Mouse (Mus musculus): ENCODE measurements around the gene Ints4. TPM values are rescaled to one million over a fixed set of nuclear protein-coding genes. Genes with fewer than 3 reads are reported as not detected.

Ints4 gene
- polyA plus RNA-seq, 1 experiment from 2014 or later = 27.5 TPM

DNA sequence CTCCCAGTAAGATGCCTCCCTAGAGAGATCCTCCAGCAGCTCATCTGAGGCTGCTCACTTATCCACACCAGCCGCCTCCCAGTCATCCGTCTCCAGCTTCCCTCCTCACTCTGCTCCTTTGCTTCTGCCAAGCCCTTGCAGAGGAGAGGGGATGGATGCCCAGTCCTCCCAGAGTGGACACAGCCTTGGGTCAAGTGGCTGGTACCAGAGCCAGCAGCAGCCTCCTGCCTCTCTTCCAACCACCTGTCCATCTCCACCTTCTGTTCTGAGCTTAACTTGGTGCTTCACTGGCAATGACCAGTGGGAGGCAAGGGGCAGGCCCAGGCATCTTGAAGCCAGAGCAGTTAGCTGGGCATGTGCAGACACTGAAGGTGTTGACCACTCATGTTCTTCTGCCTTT is 65.7 kb downstream of the Ints4 start:
- Histone ChIP-seq H3K9ac (no peak overlapping the region), H3K4me3 (no peak overlapping the region), H3K36me3 (peaks cover 23% of the 10 kb centered on the region), H3K4me1 (replicated peaks) (no peaks in the 10 kb centered on the region), H3K27ac (no peak overlapping the region), H3K9me3 (replicated peaks) (no peaks in the 10 kb centered on the region), H3K4me2 (no peak overlapping the region), H3K27me3 (no peaks in the 10 kb centered on the region)
- no peak for ATAC-seq (replicated peaks; ENCODE audit: insufficient number of reproducible peaks, insufficient read depth, low FRiP score, low read depth)
- 83% methylated on average over 2 of the region's 2 CpGs for WGBS

DNA sequence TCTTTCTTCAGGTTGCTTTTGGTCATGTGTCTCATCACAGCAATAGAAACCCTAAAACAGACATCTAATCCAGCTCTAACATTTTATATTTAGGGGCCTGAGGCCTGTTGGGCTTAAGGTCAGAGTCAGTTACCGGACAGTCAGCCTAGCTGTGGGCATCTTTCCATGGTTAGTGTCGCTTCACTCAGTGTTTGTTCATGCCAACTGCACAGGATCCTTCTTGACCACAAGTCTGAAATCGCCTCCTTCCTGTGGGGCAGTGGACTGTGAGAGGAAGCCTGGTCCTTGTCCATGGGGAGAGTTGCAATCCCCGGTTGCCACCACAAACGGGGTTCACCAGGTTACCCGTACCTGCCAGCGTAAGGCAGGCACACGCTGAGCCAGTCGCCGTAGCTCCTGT is 68.5 kb downstream of the Ints4 start:
- Histone ChIP-seq H3K36me3 (no peaks in the 10 kb centered on the region), H3K9ac (no peak overlapping the region), H3K27ac (no peak overlapping the region), H3K4me2 (no peak overlapping the region), H3K4me3 (no peak overlapping the region), H3K9me3 (replicated peaks) (no peaks in the 10 kb centered on the region), H3K27me3 (no peaks in the 10 kb centered on the region), H3K4me1 (replicated peaks) (no peaks in the 10 kb centered on the region)
- ATAC-seq (replicated peaks; ENCODE audit: insufficient number of reproducible peaks, insufficient read depth, low FRiP score, low read depth) = no peak
- WGBS = 91% methylated on average over 10 of the region's 10 CpGs

DNA sequence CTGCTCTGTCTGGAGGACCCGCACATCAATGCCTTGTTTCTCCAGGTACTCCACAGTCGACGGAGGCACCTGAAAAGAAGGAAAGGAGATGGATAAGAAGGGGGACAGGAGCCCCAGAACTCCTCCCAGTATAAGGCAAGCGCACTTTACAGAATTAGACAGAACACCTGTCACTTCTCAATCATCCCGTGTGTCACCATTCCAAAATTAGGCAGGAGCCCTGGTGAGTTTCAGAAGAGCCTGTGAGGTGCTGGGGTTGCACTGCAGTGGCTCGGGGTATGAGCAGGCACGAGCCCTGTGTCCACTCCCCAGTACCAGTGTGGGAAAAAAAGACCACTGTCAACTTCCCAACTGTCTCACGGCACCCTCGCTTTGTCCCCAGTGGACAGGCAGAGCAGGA is 69.9 kb downstream of the Ints4 start:
- no peaks in the 10 kb centered on the region for H3K27me3 ChIP-seq
- H3K9ac ChIP-seq = no peak overlapping the region
- WGBS = 77% methylated on average over 9 of the region's 9 CpGs
- H3K4me3 ChIP-seq = no peak overlapping the region
- H3K4me1 ChIP-seq (replicated peaks) = no peaks in the 10 kb centered on the region
- ATAC-seq (replicated peaks; ENCODE audit: insufficient number of reproducible peaks, insufficient read depth, low FRiP score, low read depth) = no peak
- no peak overlapping the region for H3K4me2 ChIP-seq
- H3K36me3 ChIP-seq = no peaks in the 10 kb centered on the region
- H3K27ac ChIP-seq = no peak overlapping the region
- H3K9me3 ChIP-seq (replicated peaks) = no peaks in the 10 kb centered on the region

DNA sequence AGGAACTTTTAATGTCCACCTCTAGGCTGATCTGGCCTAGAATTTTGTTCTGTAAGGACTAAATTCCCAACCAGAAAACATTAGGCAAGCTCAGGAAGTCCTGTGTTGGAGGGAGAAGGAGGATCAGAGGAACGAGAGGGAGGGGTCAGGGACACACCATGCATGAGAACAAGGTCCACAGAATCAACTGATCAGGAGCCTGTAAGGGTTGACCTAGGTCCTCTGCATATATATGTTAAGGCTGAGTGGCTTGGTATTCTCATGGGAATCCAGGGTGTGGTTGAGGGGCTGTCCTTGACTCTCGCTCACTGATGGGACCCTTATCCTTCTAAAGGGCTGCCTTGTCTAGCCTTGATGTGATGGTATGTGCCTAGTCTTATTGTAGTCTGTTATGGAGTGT is 82.8 kb downstream of the Ints4 start:
- ATAC-seq (replicated peaks; ENCODE audit: insufficient number of reproducible peaks, insufficient read depth, low FRiP score, low read depth) = no peak
- Histone ChIP-seq H3K4me2 (no peak overlapping the region), H3K4me1 (replicated peaks) (no peaks in the 10 kb centered on the region), H3K4me3 (no peak overlapping the region), H3K9me3 (replicated peaks) (no peaks in the 10 kb centered on the region), H3K27me3 (no peaks in the 10 kb centered on the region), H3K9ac (no peak overlapping the region), H3K36me3 (peaks cover 4% of the 10 kb centered on the region; the same call in 1 of the 2 replicates), H3K27ac (no peak overlapping the region)
- WGBS = 79% methylated on average over 2 of the region's 2 CpGs

DNA sequence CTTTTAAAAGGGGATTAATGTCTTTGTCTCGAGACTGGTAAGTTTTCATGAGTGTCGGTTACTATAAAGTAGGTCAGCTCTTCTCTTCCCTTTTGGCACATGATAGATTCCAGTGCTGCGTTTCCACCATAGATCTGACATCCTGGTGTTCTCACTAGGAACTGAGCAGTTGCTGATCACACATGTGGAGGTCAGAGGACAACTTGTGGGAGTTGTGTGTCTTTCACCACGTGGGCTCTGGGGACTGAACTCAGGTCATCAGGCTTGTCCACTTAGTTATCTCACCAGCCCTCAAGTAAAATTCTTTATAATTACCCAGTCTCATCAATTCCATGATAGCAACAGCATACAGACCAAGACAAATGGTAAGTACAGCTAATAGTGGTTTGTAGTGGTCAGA is 88.6 kb downstream of the Ints4 start:
- Histone ChIP-seq H3K4me2 (no peak overlapping the region), H3K4me1 (replicated peaks) (no peaks in the 10 kb centered on the region), H3K4me3 (no peak overlapping the region), H3K9ac (no peak overlapping the region), H3K27ac (no peak overlapping the region), H3K36me3 (0 out of 2 replicates have a peak, but pooled peaks cover 4% of the 10 kb centered on the region), H3K9me3 (replicated peaks) (no peaks in the 10 kb centered on the region), H3K27me3 (no peaks in the 10 kb centered on the region)
- ATAC-seq (replicated peaks; ENCODE audit: insufficient number of reproducible peaks, insufficient read depth, low FRiP score, low read depth) = no peak
- 63% methylated on average over 4 of the region's 4 CpGs for WGBS

DNA sequence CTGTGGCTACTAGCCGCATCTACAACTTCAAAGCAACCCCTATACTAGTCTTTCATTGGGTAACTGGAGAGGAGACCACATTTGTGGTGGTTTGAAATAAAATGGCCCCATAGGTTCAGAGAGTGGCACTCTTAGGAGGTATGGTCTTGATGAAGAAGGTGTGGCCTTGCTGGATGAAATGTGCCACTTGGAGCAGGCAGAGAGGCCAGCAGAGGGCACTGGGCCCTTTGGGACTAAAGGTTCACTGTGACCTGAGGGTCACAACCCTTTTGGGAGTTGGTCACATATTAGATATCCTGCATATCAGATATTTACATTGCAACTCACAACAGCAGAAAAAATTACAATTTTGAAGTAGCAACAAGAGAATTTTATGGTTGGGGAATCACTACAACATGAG is 89.6 kb downstream of the Ints4 start:
- 85% methylated on average over 1 of the region's 1 CpGs for WGBS

DNA sequence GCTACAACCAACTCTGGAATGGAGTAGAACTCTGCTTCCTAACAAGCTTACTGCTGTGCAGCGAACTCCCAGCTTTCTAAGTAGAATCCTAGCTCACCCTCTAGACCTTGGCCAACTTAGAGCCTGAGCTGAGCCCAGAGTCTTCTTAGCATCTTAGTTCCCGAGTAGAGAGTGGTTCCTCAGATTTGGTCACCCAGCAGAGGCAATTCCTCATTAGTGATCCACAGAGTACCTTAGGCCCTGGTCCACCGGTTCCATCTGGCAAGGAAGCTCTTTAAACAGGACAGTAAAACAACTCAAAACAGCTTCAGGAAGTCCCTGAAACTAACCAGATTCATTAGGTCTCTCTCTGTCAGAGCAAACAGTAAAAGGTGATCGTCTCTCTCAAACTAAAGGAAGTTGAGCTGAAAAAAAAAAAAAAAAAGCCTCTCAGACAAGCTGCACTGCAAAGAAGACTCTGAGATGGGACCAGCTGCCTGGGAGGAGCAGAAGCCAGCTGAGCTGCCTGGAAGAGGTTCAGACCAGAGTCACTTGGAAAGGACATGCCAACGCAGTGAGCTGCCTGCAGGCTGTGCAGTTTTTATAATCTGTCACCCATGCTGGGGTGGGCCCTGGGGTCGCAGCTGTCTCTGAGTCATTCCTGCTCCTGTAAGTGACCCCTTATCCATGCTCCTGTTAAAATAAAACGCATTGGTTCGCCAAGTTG is 97.8 kb downstream of the Ints4 start:
- Histone ChIP-seq H3K4me2 (peak overlapping the region; percentile 87), H3K9me3 (replicated peaks) (no peaks in the 10 kb centered on the region), H3K27me3 (no peaks in the 10 kb centered on the region), H3K27ac (peak overlapping the region; percentile 97), H3K4me3 (peak overlapping the region; percentile 99), H3K4me1 (replicated peaks) (peaks cover 13% of the 10 kb centered on the region), H3K9ac (peak overlapping the region; percentile 75), H3K36me3 (no peaks in the 10 kb centered on the region)
- 27% methylated on average over 8 of the region's 8 CpGs for WGBS
- no peak for ATAC-seq (replicated peaks; ENCODE audit: insufficient number of reproducible peaks, insufficient read depth, low FRiP score, low read depth)

More for the DNA sequence above, 89.6 kb downstream of the Ints4 start:
- Histone ChIP-seq H3K9me3 (replicated peaks) (no peaks in the 10 kb centered on the region), H3K9ac (no peak overlapping the region), H3K4me2 (no peak overlapping the region), H3K27ac (no peak overlapping the region), H3K27me3 (no peaks in the 10 kb centered on the region), H3K4me3 (no peak overlapping the region), H3K36me3 (0 out of 2 replicates have a peak, but pooled peaks cover 4% of the 10 kb centered on the region), H3K4me1 (replicated peaks) (no peaks in the 10 kb centered on the region)
- ATAC-seq (replicated peaks; ENCODE audit: insufficient number of reproducible peaks, insufficient read depth, low FRiP score, low read depth) = no peak

DNA sequence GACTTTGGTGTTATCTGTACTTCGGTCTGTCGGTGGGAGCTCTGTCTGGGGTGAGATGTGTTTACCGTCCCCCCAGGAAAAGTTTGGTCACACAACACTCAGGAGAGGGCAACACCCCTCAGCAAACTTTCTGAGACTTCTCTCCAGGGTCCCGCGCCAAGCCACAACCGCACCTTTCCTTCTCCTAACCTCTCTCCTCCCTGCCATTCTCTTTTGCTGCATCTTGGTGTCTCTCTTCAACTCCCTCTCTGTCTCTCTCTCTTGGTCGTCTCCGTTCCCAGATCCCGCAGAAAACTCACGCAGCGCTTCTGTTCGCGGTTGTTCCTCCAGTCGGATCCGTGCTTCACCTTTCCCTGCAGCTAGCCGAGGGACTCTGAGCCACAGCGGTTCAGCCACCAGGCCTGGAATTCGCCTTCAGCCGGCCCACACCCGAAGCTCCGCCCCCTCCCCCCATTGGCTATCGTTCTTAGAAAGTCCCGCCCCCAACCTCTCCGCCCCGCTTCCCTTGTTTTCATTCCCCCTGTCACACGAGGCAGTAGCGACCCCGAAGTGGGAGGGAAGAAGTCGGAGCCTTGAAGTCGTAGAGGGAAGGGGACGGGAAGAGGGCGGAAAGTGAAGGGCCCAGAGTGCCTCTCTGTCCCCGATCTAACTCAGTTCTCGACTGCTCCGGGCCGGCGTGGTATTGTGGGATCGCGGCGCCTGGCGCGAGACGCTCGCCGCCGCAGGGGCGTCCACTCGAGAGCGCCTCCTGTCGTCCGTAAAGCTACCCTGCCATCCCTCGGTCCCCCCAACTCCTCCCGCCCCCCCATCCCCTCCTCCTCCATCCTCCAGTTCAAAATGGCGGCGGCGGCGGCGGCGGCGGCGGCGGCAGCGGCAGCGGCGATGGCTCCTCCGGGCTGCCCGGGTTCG is 98.6 kb downstream of the Ints4 start, which contains the start of the genes Aamdc and Rsf1:
Gene Aamdc, minus strand, starts transcription at position 431 of the 909 bp plus-strand sequence.
Gene Rsf1, plus strand, starts transcription at position 823 of the 909 bp plus-strand sequence.
- Histone ChIP-seq H3K4me1 (replicated peaks) (peaks cover 18% of the 10 kb centered on the region), H3K27me3 (no peaks in the 10 kb centered on the region), H3K9ac (peak within 1 kb of the TSS; percentile 100), H3K27ac (peak within 1 kb of the TSS; percentile 97), H3K9me3 (replicated peaks) (no peaks in the 10 kb centered on the region), H3K4me3 (peak within 1 kb of the TSS; percentile 99), H3K36me3 (no peaks in the 10 kb centered on the region), H3K4me2 (peak within 1 kb of the TSS; percentile 87)
- ATAC-seq (replicated peaks; ENCODE audit: insufficient number of reproducible peaks, insufficient read depth, low FRiP score, low read depth) = peak; percentile 95
- under 1% methylated on average over 64 of the region's 68 CpGs for WGBS

DNA sequence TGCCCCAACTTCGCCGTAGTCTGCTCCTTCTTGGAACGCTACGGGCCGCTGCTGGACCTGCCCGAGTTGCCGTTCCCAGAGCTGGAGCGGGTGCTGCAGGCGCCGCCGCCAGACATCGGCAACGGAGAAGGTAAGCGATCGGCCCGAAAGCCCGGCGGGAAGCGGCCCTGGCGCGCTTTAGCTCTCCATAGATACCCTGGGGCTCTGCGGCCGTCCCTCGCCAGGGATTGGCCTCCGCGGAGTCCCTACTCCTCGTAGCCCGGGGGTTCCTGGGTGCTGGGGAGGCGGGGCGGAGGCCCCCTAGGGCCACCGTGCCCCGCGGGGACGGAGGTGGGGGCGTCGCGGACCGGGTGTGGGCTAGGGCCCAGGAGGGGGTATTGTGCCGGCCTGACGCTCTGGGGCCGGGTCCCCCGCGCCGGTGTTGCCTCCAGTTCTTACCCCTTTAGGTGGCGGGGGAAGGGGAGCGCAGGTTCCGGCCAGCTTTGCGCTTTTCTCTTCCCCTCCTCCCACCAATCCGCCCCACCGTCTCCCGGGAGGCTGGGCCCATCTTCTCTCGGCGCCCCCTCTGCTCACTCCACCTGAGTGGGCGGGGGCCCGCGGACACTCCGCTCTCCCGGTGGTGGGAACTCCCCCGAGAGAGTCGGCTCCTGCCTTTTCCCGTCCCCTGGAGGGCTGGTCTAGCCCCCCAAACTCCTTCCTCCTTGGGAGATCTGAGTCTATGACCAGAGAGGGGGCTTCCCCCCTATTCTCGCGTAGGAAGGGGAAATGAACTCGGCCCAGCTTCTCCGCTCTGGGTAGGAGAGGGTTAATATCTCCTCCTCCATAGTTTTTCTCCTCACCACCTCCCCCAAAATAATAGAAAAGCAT is 99.5 kb downstream of the Ints4 start:
- peaks cover 20% of the 10 kb centered on the region for H3K4me1 ChIP-seq (replicated peaks)
- H3K27ac ChIP-seq = peak overlapping the region; percentile 97
- peak overlapping the region; percentile 99 for H3K4me3 ChIP-seq
- H3K4me2 ChIP-seq = peak overlapping the region; percentile 87
- no peaks in the 10 kb centered on the region for H3K36me3 ChIP-seq
- WGBS = under 1% methylated on average over 60 of the region's 65 CpGs
- H3K9ac ChIP-seq = peak overlapping the region; percentile 100
- H3K27me3 ChIP-seq = no peaks in the 10 kb centered on the region
- ATAC-seq (replicated peaks; ENCODE audit: insufficient number of reproducible peaks, insufficient read depth, low FRiP score, low read depth) = peak; percentile 44
- H3K9me3 ChIP-seq (replicated peaks) = no peaks in the 10 kb centered on the region

DNA sequence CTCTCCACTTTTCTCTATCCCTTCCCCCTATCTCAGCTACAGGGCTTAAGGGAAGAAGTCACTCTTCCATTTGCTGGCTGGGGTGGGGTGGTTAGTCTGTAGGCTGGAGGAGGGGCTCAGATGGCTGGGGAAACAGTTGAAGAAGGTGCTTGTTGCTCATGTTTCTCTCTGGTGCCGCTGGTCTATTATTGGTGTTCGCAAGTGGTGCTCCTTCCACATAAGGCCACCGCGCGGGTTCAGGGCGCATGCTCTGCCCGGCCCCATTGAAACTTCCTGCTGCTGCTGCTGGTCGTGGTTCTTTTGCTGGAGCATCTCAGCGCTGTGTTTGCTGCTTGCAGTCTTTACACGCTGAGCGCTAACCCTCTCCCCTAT is 100.1 kb downstream of the Ints4 start:
- H3K27me3 ChIP-seq = no peaks in the 10 kb centered on the region
- ATAC-seq (replicated peaks; ENCODE audit: insufficient number of reproducible peaks, insufficient read depth, low FRiP score, low read depth) = peak; percentile 63
- WGBS = 0% methylated on average over 11 of the region's 11 CpGs
- H3K9me3 ChIP-seq (replicated peaks) = no peaks in the 10 kb centered on the region
- peaks cover 20% of the 10 kb centered on the region for H3K4me1 ChIP-seq (replicated peaks)
- H3K4me3 ChIP-seq = peak overlapping the region; percentile 99
- H3K36me3 ChIP-seq = no peaks in the 10 kb centered on the region
- H3K4me2 ChIP-seq = peak overlapping the region; percentile 87
- H3K9ac ChIP-seq = peak overlapping the region; percentile 100
- peak overlapping the region; percentile 97 for H3K27ac ChIP-seq

DNA sequence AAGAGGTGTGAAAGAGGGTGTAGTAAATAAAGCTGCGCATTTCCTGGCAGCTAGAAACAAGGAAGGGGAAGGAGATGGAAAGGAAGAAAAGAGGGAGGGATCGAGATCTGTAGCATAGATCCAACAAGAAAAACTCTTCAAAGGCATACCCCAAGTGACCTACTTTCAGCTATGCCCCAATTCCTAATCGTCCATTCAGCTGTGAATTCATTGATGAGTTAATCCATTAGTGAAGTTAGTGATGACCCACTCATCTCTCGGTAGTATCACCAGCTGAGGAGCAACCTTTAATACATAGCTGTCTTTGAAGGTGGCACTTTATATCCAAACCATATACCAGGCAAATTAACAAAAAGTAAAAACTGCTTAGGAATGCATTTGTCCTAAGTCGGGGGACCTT is 107.8 kb downstream of the Ints4 start:
- Histone ChIP-seq H3K9me3 (replicated peaks) (no peaks in the 10 kb centered on the region), H3K9ac (no peak overlapping the region), H3K4me3 (no peak overlapping the region), H3K4me2 (no peak overlapping the region), H3K27ac (no peak overlapping the region), H3K36me3 (no peaks in the 10 kb centered on the region), H3K4me1 (replicated peaks) (peaks cover 34% of the 10 kb centered on the region), H3K27me3 (no peaks in the 10 kb centered on the region)
- WGBS = 73% methylated on average over 5 of the region's 5 CpGs
- no peak for ATAC-seq (replicated peaks; ENCODE audit: insufficient number of reproducible peaks, insufficient read depth, low FRiP score, low read depth)

All from heart, embryonic 15.5 days (tissue).